Mouse (Mus musculus) heart, postnatal 0 days (tissue): Measurements from ENCODE around the gene Slc9a6. TPM values are rescaled to one million over a fixed set of nuclear protein-coding genes. Genes with fewer than 3 reads are reported as not detected.

ENCODE experiments used
- ATAC-seq: fragments of 200-750 bp; cut with Nextera tagmentation; 2 replicates; pipeline ENCODE4 v1.8.0; 2017; ENCODE audit warnings: low read depth, moderate number of reproducible peaks, moderate library complexity; ENCODE audit not compliant: insufficient read depth
- DNase-seq: peaks from one replicate; pipeline ENCODE4 v3.0.0-alpha.2; 2016; ENCODE audit warnings: low spot score
- H3K27ac ChIP-seq: fragments of 300-500 bp; sonication (generic); 2 replicates; pipeline ENCODE4 v1.5.1; 2014; ENCODE audit warnings: low read depth, mild to moderate bottlenecking
- H3K27me3 ChIP-seq: fragments of 300-500 bp; sonication (generic); 2 replicates; pipeline ENCODE4 v1.6.1; 2014; ENCODE audit warnings: low read length, mixed read lengths; ENCODE audit not compliant: control insufficient read depth, insufficient read depth
- H3K36me3 ChIP-seq: fragments of 300-500 bp; sonication (generic); replicated peaks from 2 replicates; pipeline ENCODE4 v1.6.1; 2014; ENCODE audit warnings: low read length, mixed read lengths; ENCODE audit not compliant: control insufficient read depth, insufficient read depth
- H3K4me1 ChIP-seq: fragments of 300-500 bp; sonication (generic); 2 replicates; pipeline ENCODE4 v1.6.1; 2014; ENCODE audit warnings: antibody characterized with exemption; ENCODE audit not compliant: control insufficient read depth, insufficient read depth
- H3K4me2 ChIP-seq: fragments of 300-500 bp; sonication (generic); 2 replicates; pipeline ENCODE4 v1.6.1; 2014; ENCODE audit warnings: low read depth, mild to moderate bottlenecking, low read length, moderate library complexity
- H3K4me3 ChIP-seq: fragments of 300-500 bp; sonication (generic); 2 replicates; pipeline ENCODE4 v1.5.1; 2014; ENCODE audit warnings: low read depth, low read length
- H3K9ac ChIP-seq: fragments of 300-500 bp; sonication (generic); replicated peaks from 2 replicates; pipeline ENCODE4 v1.6.1; 2014; ENCODE audit warnings: low read depth, low read length, mixed read lengths
- H3K9me3 ChIP-seq: fragments of 300-500 bp; sonication (generic); replicated peaks from 2 replicates; pipeline ENCODE4 v1.6.1; 2016; ENCODE audit warnings: low read length; ENCODE audit not compliant: control insufficient read depth
- CTCF ChIP-seq: IDR thresholded peaks from 2 replicates; pipeline ENCODE4 v1.5.1; 2016; ENCODE audit warnings: antibody characterized with exemption, control low read depth, low read depth
- EP300 ChIP-seq: IDR thresholded peaks from 2 replicates; pipeline ENCODE4 v1.6.1; 2016; ENCODE audit warnings: antibody characterized with exemption, low read depth
- WGBS: fragments of 180-500 bp; shearing (Covaris S2); extraction: QIAGEN DNeasy Blood & Tissue Kit; methylation state at CpG from one replicate; pipeline ENCODE4 v1.1.7; 2014; 5-methylcytosine and 5-hydroxymethylcytosine counted together
- polyA plus RNA-seq: library from polyadenylated mRNA; unstranded; fragments of >200 nt; fragmentation: Nextera tagmentation; extraction: Ambion mirVana; gene quantifications from 2 replicates; pipeline ENCODE4 v1.2.1, GENCODE M21; 2015
- total RNA-seq: library from RNA; depleted of rRNA; stranded (reverse); fragments of >200 nt; gene quantifications from 2 replicates; pipeline ENCODE4 v1.2.3, GENCODE M21; 2014; ENCODE audit warnings: low replicate concordance

Gene Slc9a6
- total and polyA plus RNA-seq, 2 experiments from 2014 or later = 6.4 to 10.7 TPM

DNA sequence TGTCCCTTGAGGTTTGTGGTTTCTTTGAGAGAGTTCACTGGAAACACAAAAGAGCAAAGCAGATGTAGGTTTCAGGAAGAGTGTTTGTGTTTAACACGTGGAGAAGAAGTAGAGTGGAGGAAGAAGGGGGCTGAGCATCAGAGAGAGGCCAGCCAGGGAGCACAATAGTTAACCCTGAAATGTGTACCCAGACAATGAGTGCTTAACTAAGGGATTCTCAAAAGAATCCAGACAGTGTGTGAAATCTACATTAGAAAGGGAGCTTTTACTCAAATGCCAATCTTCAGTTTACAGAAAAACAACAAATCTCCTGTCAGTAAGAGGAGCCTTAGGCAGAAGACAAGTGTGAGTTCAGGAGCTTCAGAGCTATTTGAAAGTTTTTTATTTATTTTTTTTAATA lies 30.5 kb downstream of the Slc9a6 start:
- DNase-seq (no peak), ATAC-seq (no peak)
- WGBS = 11% methylated on average over 1 of the region's 1 CpGs
- H3K4me2 ChIP-seq = no peak overlapping the region
- H3K27me3 ChIP-seq = no peaks in the 10 kb centered on the region
- no peak overlapping the region for H3K9ac ChIP-seq
- no peak overlapping the region for H3K27ac ChIP-seq
- H3K9me3 ChIP-seq = no peaks in the 10 kb centered on the region
- no peak for TF ChIP-seq CTCF
- no peak for TF ChIP-seq EP300
- no peak overlapping the region for H3K4me3 ChIP-seq
- no peaks in the 10 kb centered on the region for H3K4me1 ChIP-seq
- H3K36me3 ChIP-seq = no peaks in the 10 kb centered on the region; the same call in 1 of the 2 replicates

DNA sequence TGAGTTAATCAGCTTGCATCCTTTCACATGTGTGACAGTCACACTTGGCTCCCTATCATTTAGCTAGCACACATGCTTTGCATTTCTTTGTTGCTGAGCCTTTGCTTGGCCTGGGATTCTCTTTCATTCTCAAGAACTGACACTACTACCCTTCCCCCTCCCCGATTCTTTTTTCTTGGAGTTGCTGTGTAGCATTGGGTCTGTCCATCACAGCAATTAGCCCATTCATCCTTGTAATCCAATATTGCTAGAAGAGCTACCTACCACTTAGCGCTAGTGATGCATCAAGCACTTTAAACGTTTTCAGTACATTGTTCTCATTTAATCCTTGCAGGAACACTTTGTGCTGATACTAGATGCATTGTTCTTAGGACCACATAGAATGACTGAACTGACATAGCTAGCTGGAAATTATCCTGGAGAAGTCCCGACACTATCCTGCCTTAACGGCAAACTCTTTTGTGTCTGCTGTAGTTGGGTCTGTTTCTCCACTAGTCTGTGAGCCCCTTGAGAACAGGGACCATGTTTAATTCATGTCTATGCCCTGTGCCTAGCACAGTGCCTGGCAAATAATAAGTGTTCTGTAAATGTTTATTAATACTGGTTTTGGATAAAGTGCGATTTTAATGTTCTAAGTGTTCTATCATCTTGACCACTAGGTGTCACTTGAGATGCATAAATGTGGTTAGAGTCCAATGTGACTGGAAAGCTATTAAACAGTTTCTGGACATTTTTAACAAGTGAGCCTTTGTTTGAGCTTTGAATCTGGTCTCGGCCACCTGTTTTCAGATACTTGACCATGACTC lies 40.2 kb downstream of the Slc9a6 start:
- no peak for TF ChIP-seq EP300
- TF ChIP-seq CTCF = peak; percentile 56
- Histone ChIP-seq H3K4me1 (no peaks in the 10 kb centered on the region), H3K27me3 (no peaks in the 10 kb centered on the region), H3K36me3 (0 out of 2 replicates have a peak, but pooled peaks cover 4% of the 10 kb centered on the region), H3K9me3 (no peaks in the 10 kb centered on the region), H3K4me3 (no peak overlapping the region), H3K4me2 (no peak overlapping the region), H3K27ac (no peak overlapping the region), H3K9ac (no peak overlapping the region)
- DNase-seq (peak; percentile 41), ATAC-seq (no peak)
- 58% methylated on average over 7 of the region's 7 CpGs for WGBS

DNA sequence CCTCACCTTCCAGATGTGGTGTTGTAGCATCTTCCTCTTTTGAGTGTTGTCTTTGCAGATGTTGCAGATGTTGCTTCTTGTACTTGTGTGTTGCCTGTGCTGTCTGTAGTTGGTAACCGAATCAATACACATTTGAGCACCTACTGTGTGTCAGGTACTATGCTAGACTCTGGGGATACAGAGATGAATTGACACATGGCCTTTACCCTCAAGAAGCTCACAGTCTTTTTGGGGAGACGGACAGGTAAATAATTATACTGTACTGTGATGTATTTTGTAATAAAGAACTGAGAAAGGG lies 40.7 kb downstream of the Slc9a6 start:
- ATAC-seq = no peak
- H3K27ac ChIP-seq = no peak overlapping the region
- TF ChIP-seq CTCF (no peak), EP300 (no peak)

DNA sequence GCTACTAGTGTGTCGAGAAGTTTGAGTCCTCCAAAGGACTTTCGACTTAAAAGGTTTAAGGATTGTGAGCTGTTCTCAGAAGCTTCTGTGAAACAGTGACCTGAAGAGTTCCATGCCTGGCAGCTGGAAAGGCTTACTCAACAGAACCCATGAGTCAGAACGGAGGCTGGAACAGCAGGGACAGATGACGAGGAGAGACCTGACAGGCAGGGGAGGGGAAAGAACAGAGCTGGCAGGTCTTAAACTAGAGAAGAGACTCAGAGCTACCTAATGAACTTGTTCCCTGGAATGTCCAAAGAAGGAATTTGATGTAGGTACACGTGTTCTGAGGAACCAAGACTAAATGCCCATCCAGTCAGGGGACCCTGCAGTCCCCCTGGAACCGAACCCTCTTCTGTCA lies 41.3 kb downstream of the Slc9a6 start:
- H3K27ac ChIP-seq = peak overlapping the region; percentile 79

More for the DNA sequence above, 40.7 kb downstream of the Slc9a6 start:
- no peak overlapping the region for H3K4me2 ChIP-seq
- no peak overlapping the region for H3K4me3 ChIP-seq
- no peak overlapping the region for H3K9ac ChIP-seq
- no peaks in the 10 kb centered on the region for H3K9me3 ChIP-seq
- H3K4me1 ChIP-seq = no peaks in the 10 kb centered on the region
- 70% methylated on average over 2 of the region's 2 CpGs for WGBS
- H3K27me3 ChIP-seq = no peaks in the 10 kb centered on the region
- H3K36me3 ChIP-seq = 0 out of 2 replicates have a peak, but pooled peaks cover 4% of the 10 kb centered on the region
- no peak for DNase-seq

DNA sequence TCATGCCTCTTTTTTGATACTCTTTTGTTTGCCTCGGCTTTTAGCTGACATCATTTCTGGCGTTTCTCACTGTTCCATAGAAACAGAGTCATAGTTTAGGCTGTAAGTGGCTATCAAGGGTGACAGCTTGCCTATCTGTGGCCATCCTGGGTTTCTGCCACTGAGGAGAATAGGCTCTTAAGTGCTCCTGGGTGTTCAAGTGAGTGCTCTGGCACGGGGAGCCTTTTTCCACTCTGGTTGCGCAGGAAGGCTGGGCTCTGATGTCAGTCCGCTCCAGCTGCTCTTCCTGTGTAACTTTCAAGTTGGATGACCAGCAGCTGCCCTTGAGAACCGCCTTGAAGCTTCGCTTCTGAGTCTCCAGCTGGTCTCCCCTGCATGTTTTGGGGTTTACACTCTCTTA lies 42.2 kb downstream of the Slc9a6 start:
- ATAC-seq (peak; percentile 88), DNase-seq (peak; percentile 74)
- WGBS = 34% methylated on average over 7 of the region's 7 CpGs
- H3K27ac ChIP-seq = peak overlapping the region; percentile 79
- TF ChIP-seq CTCF (no peak), EP300 (no peak)
- H3K4me2 ChIP-seq = no peak overlapping the region
- no peaks in the 10 kb centered on the region for H3K4me1 ChIP-seq
- H3K4me3 ChIP-seq = no peak overlapping the region
- H3K9ac ChIP-seq = no peak overlapping the region
- no peaks in the 10 kb centered on the region for H3K36me3 ChIP-seq
- no peaks in the 10 kb centered on the region for H3K27me3 ChIP-seq
- no peaks in the 10 kb centered on the region for H3K9me3 ChIP-seq

More for the DNA sequence above, 41.3 kb downstream of the Slc9a6 start:
- DNase-seq (peak; percentile 30), ATAC-seq (0 out of 2 replicates have a peak, but pooled peaks have one; percentile 34)
- Histone ChIP-seq H3K4me2 (no peak overlapping the region), H3K4me1 (no peaks in the 10 kb centered on the region), H3K27me3 (no peaks in the 10 kb centered on the region), H3K9ac (no peak overlapping the region), H3K4me3 (no peak overlapping the region), H3K9me3 (no peaks in the 10 kb centered on the region), H3K36me3 (0 out of 2 replicates have a peak, but pooled peaks cover 1% of the 10 kb centered on the region)
- TF ChIP-seq CTCF (no peak), EP300 (no peak)
- 48% methylated on average over 6 of the region's 6 CpGs for WGBS

DNA sequence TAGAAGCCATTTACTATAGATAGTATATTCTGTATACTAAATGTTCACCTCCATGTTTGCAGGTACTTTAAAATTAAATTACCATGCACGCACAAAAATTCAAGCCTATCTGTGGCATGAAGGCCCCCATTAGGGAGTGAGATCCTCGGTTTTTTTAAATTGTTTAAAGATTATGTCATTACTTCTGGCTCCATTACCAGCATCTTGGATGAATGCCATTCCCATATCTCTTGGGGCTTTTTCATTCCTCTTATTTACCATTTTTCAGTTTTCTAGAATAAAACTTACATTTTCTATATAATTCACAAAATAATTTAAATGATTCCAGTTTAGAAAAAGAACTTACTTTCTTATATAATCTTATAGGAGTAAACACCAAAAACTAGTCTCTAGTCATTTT lies 46.1 kb downstream of the Slc9a6 start:
- TF ChIP-seq EP300 (no peak), CTCF (no peak)
- Histone ChIP-seq H3K27me3 (no peaks in the 10 kb centered on the region), H3K4me2 (no peak overlapping the region), H3K9ac (no peak overlapping the region), H3K9me3 (no peaks in the 10 kb centered on the region), H3K4me3 (no peak overlapping the region), H3K4me1 (no peaks in the 10 kb centered on the region; the same call in 1 of the 2 replicates), H3K36me3 (no peaks in the 10 kb centered on the region), H3K27ac (no peak overlapping the region)
- no peak for ATAC-seq
- WGBS = 37% methylated on average over 2 of the region's 2 CpGs
- DNase-seq = no peak
